Mouse (Mus musculus) heart, adult 9 months (tissue): ENCODE data around the gene Ugt8a.

Experiments
- DNase-seq, 2 experiments: peaks; one replicate each; pipeline ENCODE4 v3.0.0; 2022; ENCODE audit warnings: low spot score in 2 of 2

Ugt8a gene

DNA sequence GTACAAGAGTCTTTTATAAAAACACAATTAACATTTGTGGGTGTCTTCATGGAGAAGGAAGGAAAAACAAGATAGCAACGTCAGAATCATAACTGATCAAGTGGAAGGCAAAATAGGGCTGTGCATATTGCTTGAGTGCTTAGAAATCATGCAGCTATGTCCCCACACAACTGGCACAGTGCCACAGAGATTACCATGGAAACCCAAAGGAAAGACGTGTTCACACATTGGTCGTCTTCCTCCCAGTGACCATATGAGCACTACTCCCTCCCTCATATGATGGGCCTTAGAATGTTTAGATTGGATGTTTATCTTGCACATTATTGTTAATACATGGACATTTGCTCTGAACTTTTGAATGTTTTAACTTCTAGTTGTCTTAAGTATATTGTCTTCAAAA, 76.8 kb downstream of the Ugt8a start:
- no peak for DNase-seq

DNA sequence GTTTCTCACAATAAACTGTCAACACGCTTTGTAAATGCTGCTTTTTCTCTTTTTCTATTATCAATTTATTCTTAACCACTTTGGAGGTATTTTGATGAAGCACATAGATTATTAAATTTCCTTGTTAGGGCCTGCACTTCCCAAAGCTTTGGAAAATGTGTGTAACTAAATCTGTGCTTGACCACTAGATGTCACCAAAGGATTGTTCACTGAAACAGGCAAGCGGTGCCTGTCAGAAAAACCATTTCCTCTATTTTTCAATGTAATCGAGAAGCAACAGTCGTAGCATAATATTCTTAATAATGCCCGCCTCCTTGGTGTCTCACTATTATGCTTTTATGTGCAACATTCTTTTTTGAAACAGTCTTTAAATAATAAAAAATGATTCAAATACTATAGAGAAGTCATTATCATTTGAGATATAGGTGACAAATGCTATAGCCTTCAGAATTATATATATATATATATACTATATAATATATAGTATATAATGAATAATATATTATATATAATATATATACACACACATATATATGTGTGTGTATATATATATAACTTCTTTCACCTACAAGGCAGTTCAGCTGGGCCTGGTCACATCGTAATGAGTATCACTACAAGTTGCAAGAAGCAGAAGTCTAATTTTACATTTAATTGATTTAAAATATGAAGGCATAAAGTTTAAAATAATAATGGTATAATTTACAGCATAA, 89.1 kb downstream of the Ugt8a start:
- DNase-seq, result no peak

DNA sequence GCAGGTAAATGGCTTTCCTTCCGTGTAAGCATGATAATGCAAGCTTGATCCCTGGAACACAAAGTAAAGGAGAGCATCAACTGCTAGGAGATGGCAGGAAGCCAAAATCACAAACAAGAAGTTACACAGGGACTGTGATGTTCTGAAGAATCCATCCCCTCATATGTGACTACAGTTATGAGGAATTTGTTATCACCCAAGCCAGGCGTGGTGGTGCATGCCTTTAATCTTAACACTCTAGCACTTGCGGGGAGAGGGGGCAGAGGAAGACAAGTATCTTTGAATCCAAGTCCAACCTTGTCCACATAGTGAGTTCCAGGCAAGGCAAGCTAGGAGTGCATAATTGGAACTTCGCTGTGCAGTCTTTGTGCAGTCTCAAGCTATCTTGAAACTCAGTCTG, 110.4 kb downstream of the Ugt8a start:
- no peak for DNase-seq

DNA sequence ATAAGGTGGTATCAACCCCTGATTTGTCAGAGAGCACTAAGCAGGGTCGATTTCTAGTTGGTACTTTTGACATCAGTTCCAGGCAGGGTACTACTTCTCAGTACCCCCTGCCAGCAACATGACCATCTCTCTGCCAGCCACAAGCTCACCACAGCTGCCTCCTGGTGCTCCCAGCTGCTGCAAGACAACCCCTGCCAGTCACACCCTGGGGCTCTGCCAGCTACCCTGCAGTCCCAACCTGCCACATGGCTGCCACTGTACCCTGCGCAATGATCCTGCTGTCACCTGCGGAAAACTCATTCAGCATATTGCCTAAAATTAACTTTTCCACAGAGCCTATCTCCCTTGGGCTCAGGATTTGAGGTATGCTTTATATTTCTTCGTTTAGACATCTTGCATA, 111.2 kb downstream of the Ugt8a start:
- DNase-seq, result no peak

DNA sequence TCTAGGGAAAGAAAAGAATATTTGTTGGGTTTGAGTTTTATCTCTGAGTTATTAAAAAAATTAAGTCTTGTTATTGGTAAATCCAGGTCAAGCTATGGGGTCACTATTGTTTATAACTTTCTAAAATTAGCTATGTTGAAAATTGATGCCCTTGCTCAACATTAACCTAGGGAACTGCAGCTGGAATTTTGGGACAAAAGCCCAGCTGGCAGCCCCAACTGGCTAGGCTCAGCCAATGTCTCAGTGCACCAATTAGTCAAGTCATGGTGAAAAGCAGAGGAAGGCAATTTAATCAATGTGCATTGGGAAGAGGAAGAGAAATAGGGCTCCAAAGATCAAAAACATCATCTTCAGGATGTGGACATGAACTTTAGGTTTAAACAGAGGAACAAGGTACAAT, 118.7 kb downstream of the Ugt8a start:
- DNase-seq, result no peak
